Mouse (Mus musculus) spleen, adult 18-20 months (tissue): ENCODE results near the gene Gpr83.

Experiments used
- DNase-seq, 2 experiments: peaks; one replicate each; pipeline ENCODE4 v3.0.0; 2022; ENCODE audit warnings: mixed read lengths in 2 of 2

Gene Gpr83

GRCm38 (mm10) chr9:14907816-14908415, 47.9 kb downstream of the Gpr83 start:
- no peak for DNase-seq

- DNase-seq: no peak
These were observed 50.0 kb downstream of the Gpr83 start for GRCm38 (mm10) chr9:14909981-14910380.

GRCm38 (mm10) chr9:14912037-14912436, 52.0 kb downstream of the Gpr83 start:
- DNase-seq: no peak

GRCm38 (mm10) chr9:14917661-14918060, 57.7 kb downstream of the Gpr83 start:
- DNase-seq: no peak

- DNase-seq: no peak
These were observed 59.0 kb downstream of the Gpr83 start for GRCm38 (mm10) chr9:14918825-14919668.
